Mouse (Mus musculus): Measurements from ENCODE around the gene Foxr1. TPM values are rescaled to one million over a fixed set of nuclear protein-coding genes. Genes with fewer than 3 reads are reported as not detected.
"Not testable (repeated sequence)": the region's sequence is repeated elsewhere in the genome, so short reads cannot be mapped to it uniquely, and the experiment has no call there.

The Foxr1 gene
- polyA plus RNA-seq, 1 experiment from 2014 or later: not detected

DNA sequence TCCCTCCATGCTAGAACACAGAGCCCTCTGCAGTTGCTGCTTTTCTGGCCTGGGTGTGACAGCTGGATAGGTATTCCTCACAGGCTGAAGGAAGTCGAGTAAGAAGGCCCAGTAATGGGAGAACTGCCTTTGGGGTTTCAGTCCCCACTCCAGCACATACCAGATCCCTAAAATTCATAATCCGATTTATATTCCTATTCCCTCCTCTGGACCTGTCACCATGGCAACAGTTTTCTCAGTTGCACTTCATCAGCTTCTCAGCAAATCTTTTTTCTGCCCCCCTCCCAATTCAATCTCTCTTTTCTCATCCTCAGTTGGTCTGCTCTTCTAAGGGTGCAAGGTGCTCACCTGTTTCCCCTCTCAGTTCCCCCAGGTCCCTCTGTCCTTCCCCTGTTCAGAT is 27.9 kb upstream of the Foxr1 start:
- Histone ChIP-seq H3K4me3 (ENCODE audit: low read depth, low read length) (no peak overlapping the region), H3K4me1 (ENCODE audit: control insufficient read depth, insufficient read depth, low read length) (no peaks in the 10 kb centered on the region), H3K4me2 (ENCODE audit: low read depth, severe bottlenecking) (no peak overlapping the region), H3K9ac (ENCODE audit: low read length) (no peak overlapping the region), H3K9me3 (ENCODE audit: control insufficient read depth, low read length) (no peaks in the 10 kb centered on the region), H3K27me3 (ENCODE audit: control insufficient read depth, insufficient read depth, low read length) (no peaks in the 10 kb centered on the region), H3K27ac (replicated peaks; ENCODE audit: low read depth, low read length) (no peak overlapping the region), H3K36me3 (ENCODE audit: control insufficient read depth, insufficient read depth, low read length) (no peaks in the 10 kb centered on the region)
- 61% methylated on average over 2 of the region's 2 CpGs for whole genome bisulfite sequencing
- ATAC-seq (ENCODE audit: insufficient number of reproducible peaks, low FRiP score, low TSS enrichment, low read depth) (no peak), DNase-seq (ENCODE audit: low spot score) (no peak)

DNA sequence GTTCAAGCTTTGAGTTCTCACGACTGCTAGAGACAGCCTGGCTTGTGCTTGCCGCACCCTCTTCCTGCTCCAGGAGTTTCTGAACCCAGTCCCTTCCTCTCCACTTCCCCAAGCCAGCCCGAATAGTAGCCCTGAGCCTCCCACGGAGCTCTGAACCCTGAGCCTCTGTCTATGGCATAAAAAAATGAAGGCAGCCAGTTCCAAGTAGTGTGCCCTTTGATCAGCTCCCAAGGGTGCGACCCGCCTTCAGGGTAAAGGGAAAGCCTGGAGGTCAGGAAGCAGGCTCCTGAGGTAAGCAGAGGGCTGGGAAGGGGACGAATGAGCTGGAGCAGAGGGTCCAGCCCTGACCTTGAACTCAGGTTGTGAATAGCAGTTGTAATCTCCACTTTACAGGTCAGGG is 27.3 kb upstream of the Foxr1 start:
- Histone ChIP-seq H3K4me2 (ENCODE audit: low read depth, severe bottlenecking) (no peak overlapping the region; the same call in 1 of the 2 replicates), H3K9ac (ENCODE audit: low read length) (no peak overlapping the region), H3K27ac (replicated peaks; ENCODE audit: low read depth, low read length) (no peak overlapping the region), H3K4me3 (ENCODE audit: low read depth, low read length) (no peak overlapping the region), H3K27me3 (ENCODE audit: control insufficient read depth, insufficient read depth, low read length) (no peaks in the 10 kb centered on the region), H3K9me3 (ENCODE audit: control insufficient read depth, low read length) (no peaks in the 10 kb centered on the region), H3K4me1 (ENCODE audit: control insufficient read depth, insufficient read depth, low read length) (no peaks in the 10 kb centered on the region), H3K36me3 (ENCODE audit: control insufficient read depth, insufficient read depth, low read length) (no peaks in the 10 kb centered on the region)
- 58% methylated on average over 7 of the region's 7 CpGs for WGBS
- ATAC-seq (ENCODE audit: insufficient number of reproducible peaks, low FRiP score, low TSS enrichment, low read depth) (no peak), DNase-seq (ENCODE audit: low spot score) (no peak)

DNA sequence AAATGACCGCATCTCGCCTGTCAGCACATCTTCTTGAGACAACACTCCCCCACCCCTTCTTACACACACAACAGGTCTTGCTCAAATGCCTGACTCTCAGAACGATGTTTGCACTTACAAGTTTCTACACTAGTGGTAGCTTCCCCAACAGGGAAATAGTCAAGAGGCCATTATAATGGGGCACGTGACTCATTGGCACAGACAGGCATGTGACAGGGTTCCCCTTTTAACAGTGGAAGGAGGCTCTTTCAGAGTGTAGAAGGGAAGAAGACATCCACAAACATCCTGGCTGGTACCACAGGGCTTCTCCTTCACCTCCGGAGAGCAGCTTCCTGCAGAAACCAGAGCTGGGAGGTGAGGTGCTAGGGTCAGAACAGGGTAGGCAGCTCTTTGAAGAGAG is 21.0 kb upstream of the Foxr1 start:
- 83% methylated on average over 5 of the region's 5 CpGs for WGBS
- H3K4me3 ChIP-seq (ENCODE audit: low read depth, low read length): no peak overlapping the region
- ATAC-seq (ENCODE audit: insufficient number of reproducible peaks, low FRiP score, low TSS enrichment, low read depth): no peak
- H3K4me1 ChIP-seq (ENCODE audit: control insufficient read depth, insufficient read depth, low read length): 0 out of 2 replicates have a peak, but pooled peaks cover 2% of the 10 kb centered on the region
- no peaks in the 10 kb centered on the region for H3K27me3 ChIP-seq (ENCODE audit: control insufficient read depth, insufficient read depth, low read length)
- no peaks in the 10 kb centered on the region for H3K36me3 ChIP-seq (ENCODE audit: control insufficient read depth, insufficient read depth, low read length)
- no peak overlapping the region for H3K4me2 ChIP-seq (ENCODE audit: low read depth, severe bottlenecking)
- H3K27ac ChIP-seq (replicated peaks; ENCODE audit: low read depth, low read length): no peak overlapping the region
- no peak overlapping the region for H3K9ac ChIP-seq (ENCODE audit: low read length)
- H3K9me3 ChIP-seq (ENCODE audit: control insufficient read depth, low read length): no peaks in the 10 kb centered on the region
- DNase-seq (ENCODE audit: low spot score): no peak

DNA sequence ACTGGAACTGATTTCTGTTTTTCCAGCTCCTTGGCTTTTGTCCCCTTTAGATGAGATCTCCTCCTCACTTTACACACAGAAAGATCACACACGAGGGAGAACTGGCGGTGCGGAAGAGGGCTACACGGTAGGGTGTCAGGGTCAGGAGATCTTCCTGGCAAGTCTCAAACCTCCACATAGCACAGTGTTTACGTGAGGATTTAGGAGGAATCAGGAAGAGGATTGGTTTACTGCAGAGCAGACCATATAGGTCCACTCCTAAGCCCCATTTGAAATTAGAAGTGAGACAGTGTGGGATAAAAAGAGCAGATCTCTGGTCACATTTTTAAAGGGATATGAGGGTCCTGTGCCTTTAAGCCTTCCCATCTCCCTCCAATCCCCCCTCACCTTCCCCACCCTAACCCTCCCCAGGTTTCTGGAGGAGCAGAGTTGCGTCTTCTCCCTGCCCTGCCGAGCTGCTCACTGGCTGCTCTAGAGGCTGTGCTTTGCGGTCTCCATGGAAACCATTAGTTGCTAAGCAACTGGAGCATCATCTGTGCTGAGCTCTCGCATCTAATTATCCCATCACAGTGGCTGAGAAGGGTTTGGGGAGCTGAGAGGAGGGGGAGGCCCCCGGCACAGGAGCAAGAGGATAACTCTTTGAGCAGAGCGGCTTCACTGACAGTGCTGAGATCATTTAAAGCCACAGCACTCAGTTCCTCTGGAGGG is 16.3 kb upstream of the Foxr1 start:
- H3K27me3 ChIP-seq (ENCODE audit: control insufficient read depth, insufficient read depth, low read length): peaks cover 6% of the 10 kb centered on the region; the same call in 1 of the 2 replicates
- no peak overlapping the region for H3K9ac ChIP-seq (ENCODE audit: low read length)
- no peak overlapping the region for H3K4me2 ChIP-seq (ENCODE audit: low read depth, severe bottlenecking)
- H3K4me1 ChIP-seq (ENCODE audit: control insufficient read depth, insufficient read depth, low read length): 0 out of 2 replicates have a peak, but pooled peaks cover 5% of the 10 kb centered on the region
- no peak overlapping the region for H3K4me3 ChIP-seq (ENCODE audit: low read depth, low read length)
- ATAC-seq (ENCODE audit: insufficient number of reproducible peaks, low FRiP score, low TSS enrichment, low read depth) (no peak), DNase-seq (ENCODE audit: low spot score) (peak; percentile 60)
- no peaks in the 10 kb centered on the region for H3K36me3 ChIP-seq (ENCODE audit: control insufficient read depth, insufficient read depth, low read length)
- no peak overlapping the region for H3K27ac ChIP-seq (replicated peaks; ENCODE audit: low read depth, low read length)
- WGBS: 8% methylated on average over 11 of the region's 11 CpGs
- H3K9me3 ChIP-seq (ENCODE audit: control insufficient read depth, low read length): no peaks in the 10 kb centered on the region

DNA sequence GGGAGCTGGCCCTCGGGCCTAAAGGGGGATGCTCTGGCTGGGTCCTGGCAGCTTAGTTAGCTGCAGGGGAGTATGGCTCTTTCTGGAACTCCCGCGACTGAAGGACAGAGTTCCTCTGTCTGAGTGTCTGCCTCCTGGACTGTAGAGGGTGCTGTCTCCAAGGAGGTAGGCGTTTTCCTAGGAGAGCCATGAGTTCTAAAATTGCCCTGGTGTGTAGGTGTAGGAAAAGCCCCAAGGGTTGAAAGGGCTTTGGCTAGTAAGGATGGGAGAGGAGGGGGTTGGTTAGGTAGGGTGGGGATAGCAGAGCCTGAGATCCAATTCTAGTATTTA is 13.9 kb upstream of the Foxr1 start, which contains the start of gene Upk2:
Gene Upk2 (minus strand): TSS at position 86 of the 330 bp plus-strand sequence.
- H3K9me3 ChIP-seq (ENCODE audit: control insufficient read depth, low read length): no peaks in the 10 kb centered on the region
- no peaks in the 10 kb centered on the region for H3K36me3 ChIP-seq (ENCODE audit: control insufficient read depth, insufficient read depth, low read length)
- H3K4me1 ChIP-seq (ENCODE audit: control insufficient read depth, insufficient read depth, low read length): 0 out of 2 replicates have a peak, but pooled peaks cover 5% of the 10 kb centered on the region
- H3K27ac ChIP-seq (replicated peaks; ENCODE audit: low read depth, low read length): no peak within 1 kb of the TSS
- no peak for DNase-seq (ENCODE audit: low spot score)
- no peak within 1 kb of the TSS for H3K4me3 ChIP-seq (ENCODE audit: low read depth, low read length)
- H3K4me2 ChIP-seq (ENCODE audit: low read depth, severe bottlenecking): 0 out of 2 replicates have a peak within 1 kb of the TSS, but pooled peaks have one; percentile 12
- H3K9ac ChIP-seq (ENCODE audit: low read length): no peak within 1 kb of the TSS
- 14% methylated on average over 4 of the region's 4 CpGs for WGBS
- peaks cover 6% of the 10 kb centered on the region; the same call in 1 of the 2 replicates for H3K27me3 ChIP-seq (ENCODE audit: control insufficient read depth, insufficient read depth, low read length)
- ATAC-seq (ENCODE audit: insufficient number of reproducible peaks, low FRiP score, low TSS enrichment, low read depth): 0 out of 2 replicates have a peak, but pooled peaks have one; percentile 12

DNA sequence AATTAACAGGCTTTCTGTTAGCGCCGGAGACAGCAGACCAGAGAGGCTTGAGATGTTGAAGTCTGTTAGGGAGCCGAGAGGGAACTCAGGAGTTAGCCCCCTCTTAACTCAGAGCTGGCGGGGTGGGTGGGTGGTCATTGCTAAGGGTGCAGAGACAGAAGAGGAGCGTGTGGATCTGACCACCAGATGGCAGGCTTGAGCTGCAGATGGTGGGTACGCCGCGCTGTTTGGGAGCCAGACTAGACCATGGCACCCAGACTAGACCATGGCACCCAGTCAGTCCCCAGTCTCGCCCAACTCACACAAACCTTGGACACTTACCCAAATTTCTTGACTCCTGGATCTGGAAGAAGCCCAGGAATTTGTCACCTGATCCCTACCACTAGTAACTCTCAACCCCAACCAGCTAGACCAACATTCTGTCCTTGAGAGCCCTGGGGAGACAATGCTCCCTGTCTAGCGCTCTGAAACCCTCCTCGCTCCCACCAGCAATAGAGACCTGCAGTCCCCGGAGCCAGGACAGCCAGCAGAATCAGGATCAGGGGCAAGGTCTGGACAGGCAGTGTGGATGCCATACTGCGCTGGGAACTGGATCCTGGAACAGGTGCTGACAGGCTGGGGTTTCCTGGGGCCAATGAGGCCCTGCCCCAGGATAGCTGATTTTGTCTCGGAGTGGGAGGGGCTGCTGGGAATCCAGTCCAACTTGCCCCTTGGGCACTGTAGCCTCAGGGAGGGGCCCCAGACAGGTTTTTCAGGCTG is 13.4 kb upstream of the Foxr1 start:
- 7% methylated on average over 14 of the region's 14 CpGs for WGBS
- peaks cover 6% of the 10 kb centered on the region; the same call in 1 of the 2 replicates for H3K27me3 ChIP-seq (ENCODE audit: control insufficient read depth, insufficient read depth, low read length)

DNA sequence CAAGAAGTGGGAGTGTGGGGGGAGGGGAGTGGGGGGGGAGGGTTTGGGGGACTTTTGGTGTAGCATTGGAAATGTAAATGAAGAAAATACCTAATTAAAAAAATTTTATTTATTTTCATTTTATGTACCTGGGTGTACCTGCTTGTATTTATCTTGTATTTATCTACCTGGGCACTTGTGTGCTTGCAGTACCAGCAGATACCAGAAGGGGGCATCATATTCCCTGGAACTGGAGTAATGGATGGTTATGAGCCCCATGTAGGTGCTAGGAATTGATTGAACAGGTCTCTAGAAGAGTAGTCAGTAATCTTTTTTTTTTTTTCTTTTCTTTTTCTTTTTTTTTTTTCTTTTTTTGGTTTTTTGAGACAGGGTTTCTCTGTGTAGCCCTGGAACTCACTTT is 9.5 kb upstream of the Foxr1 start:
- Histone ChIP-seq H3K4me3 (ENCODE audit: low read depth, low read length) (no peak overlapping the region), H3K4me2 (ENCODE audit: low read depth, severe bottlenecking) (no peak overlapping the region), H3K9ac (ENCODE audit: low read length) (no peak overlapping the region), H3K36me3 (ENCODE audit: control insufficient read depth, insufficient read depth, low read length) (no peaks in the 10 kb centered on the region), H3K27ac (replicated peaks; ENCODE audit: low read depth, low read length) (no peak overlapping the region), H3K27me3 (ENCODE audit: control insufficient read depth, insufficient read depth, low read length) (peaks cover 6% of the 10 kb centered on the region; the same call in 1 of the 2 replicates), H3K4me1 (ENCODE audit: control insufficient read depth, insufficient read depth, low read length) (0 out of 2 replicates have a peak, but pooled peaks cover 3% of the 10 kb centered on the region), H3K9me3 (ENCODE audit: control insufficient read depth, low read length) (no peaks in the 10 kb centered on the region)
- ATAC-seq (ENCODE audit: insufficient number of reproducible peaks, low FRiP score, low TSS enrichment, low read depth): no peak
- DNase-seq (ENCODE audit: low spot score): no peak

More for the DNA sequence above, 13.4 kb upstream of the Foxr1 start:
- peak; percentile 91 for DNase-seq (ENCODE audit: low spot score)
- Histone ChIP-seq H3K27ac (replicated peaks; ENCODE audit: low read depth, low read length) (no peak overlapping the region), H3K4me3 (ENCODE audit: low read depth, low read length) (no peak overlapping the region), H3K36me3 (ENCODE audit: control insufficient read depth, insufficient read depth, low read length) (no peaks in the 10 kb centered on the region), H3K4me1 (ENCODE audit: control insufficient read depth, insufficient read depth, low read length) (0 out of 2 replicates have a peak, but pooled peaks cover 5% of the 10 kb centered on the region), H3K9ac (ENCODE audit: low read length) (no peak overlapping the region), H3K4me2 (ENCODE audit: low read depth, severe bottlenecking) (0 out of 2 replicates have a peak overlapping the region, but pooled peaks have one; percentile 12), H3K9me3 (ENCODE audit: control insufficient read depth, low read length) (no peaks in the 10 kb centered on the region)
- peak; percentile 83 for ATAC-seq (ENCODE audit: insufficient number of reproducible peaks, low FRiP score, low TSS enrichment, low read depth)

DNA sequence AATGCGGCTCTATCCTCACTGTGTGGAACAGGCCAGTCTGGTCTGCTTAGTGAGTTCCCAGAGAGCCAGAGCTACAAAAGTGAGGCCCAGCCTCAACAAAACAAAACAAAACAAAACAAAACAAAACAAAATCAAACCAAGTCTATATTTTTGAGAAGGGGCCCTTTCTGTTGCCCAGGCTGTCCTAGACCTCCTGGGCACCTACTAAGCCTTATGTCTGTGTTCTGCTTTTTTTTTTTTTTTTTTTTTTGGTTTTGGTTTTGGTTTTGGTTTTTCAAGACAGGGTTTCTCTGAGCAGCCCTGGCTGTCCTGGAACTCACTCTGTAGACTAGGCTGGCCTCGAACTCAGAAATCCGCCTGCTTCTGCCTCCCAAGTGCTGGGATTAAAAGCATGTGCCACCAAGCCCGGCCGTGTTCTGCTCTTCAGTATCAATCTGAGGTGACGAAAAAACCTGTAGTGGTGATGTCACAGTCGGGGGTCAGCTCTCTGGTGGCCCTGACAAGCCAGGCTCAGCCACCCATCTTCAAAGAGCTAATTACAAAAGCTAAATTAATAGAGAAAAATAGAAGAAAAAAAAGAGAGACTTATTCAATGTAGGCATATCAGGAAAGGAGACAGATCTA is 3.6 kb upstream of the Foxr1 start:
- not testable (repeated sequence) for DNase-seq (ENCODE audit: low spot score); H3K36me3 ChIP-seq (ENCODE audit: control insufficient read depth, insufficient read depth, low read length); H3K9ac ChIP-seq (ENCODE audit: low read length); H3K4me3 ChIP-seq (ENCODE audit: low read depth, low read length); H3K27me3 ChIP-seq (ENCODE audit: control insufficient read depth, insufficient read depth, low read length); H3K4me1 ChIP-seq (ENCODE audit: control insufficient read depth, insufficient read depth, low read length); ATAC-seq (ENCODE audit: insufficient number of reproducible peaks, low FRiP score, low TSS enrichment, low read depth); H3K4me2 ChIP-seq (ENCODE audit: low read depth, severe bottlenecking); H3K27ac ChIP-seq (replicated peaks; ENCODE audit: low read depth, low read length); H3K9me3 ChIP-seq (ENCODE audit: control insufficient read depth, low read length)
- WGBS: 78% methylated on average over 7 of the region's 7 CpGs

Data from limb, embryonic 11.5 days (tissue).